Mouse (Mus musculus): ENCODE measurements around the gene Birc6.

GRCm38 (mm10) chr17:74706593-74706992 is 178.5 kb downstream of the Birc6 start:
- TF ChIP-seq CTCF (IDR thresholded peaks at IDR 0.05; ENCODE audit: borderline replicate concordance, insufficient read depth, low read depth, low read length) (no peak), POLR2A (IDR thresholded peaks at IDR 0.05; ENCODE audit: borderline replicate concordance, insufficient read depth, low read length) (no peak)
